Mouse (Mus musculus) c-Kit-positive CD71-positive TER-119-positive erythroid progenitor cells, embryonic 14.5 days (primary cell): ENCODE data around the gene Ascc1.
"Not testable (repeated sequence)": the region's sequence is repeated elsewhere in the genome, so short reads cannot be mapped to it uniquely, and the experiment has no call there.

Source experiments
- DNase-seq: peaks from one replicate; pipeline ENCODE4 v3.0.0-alpha.2; 2013; ENCODE audit warnings: low spot score

Ascc1 gene

DNA sequence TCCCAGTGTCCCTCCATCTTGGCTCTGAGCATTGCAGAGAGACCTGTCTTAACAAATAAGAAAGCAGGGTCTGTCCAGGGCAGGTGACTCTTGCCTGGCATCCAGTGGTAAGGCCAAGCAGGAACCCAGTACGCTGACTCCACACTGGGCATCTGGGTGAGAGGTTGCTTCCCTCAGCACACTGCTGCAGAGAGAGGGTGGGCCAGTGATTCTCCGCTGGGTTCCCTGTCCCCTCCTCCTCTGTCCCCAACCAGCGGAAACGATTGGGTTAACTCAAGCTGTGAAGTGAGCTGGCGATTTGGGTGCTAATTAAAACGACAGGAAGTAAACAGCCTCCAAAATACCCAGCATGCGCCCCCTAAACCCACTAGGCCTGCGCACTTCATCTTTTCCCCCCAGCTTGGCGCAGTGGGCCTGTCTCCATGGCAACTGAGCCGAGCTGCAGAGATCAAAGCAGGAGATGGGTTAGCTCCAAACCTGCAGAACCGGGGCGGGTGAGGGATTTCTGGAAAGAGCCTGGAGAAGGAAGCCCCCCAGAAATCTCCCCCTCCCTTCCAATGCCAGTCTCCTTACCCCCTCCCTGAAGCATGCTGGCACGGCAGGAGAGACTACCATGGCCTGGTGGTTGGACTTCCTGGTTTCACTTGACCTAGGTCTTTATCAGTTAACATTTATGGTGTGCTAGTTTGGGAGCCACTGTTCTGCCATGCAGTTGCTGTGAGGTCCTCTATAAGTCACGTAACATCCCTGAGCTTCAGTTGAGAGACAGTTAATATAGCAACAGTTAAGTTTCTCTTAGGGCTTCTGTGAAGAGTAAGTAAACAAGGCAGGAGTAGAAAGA lies 113.0 kb downstream of the Ascc1 start:
- no peak for DNase-seq

DNA sequence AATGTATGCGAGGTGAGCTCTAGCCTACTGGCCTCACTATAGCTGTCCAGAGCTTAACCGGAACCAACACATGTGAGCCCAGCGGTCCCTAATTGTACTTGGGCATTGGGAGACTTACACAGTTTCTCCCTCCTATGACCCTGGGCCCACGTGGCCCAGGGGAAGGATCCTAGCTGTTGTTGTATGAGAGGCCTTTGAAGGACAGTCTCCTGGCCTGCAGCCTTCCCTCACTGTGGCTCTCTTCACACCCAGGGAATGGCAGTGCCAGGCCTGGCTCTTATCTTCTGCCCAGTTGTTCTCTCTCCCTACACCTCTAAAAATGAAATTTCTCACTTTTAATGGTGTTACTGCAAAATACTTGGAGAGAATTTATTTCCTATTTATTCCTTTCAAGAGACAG lies 114.4 kb downstream of the Ascc1 start:
- DNase-seq, result no peak

DNA sequence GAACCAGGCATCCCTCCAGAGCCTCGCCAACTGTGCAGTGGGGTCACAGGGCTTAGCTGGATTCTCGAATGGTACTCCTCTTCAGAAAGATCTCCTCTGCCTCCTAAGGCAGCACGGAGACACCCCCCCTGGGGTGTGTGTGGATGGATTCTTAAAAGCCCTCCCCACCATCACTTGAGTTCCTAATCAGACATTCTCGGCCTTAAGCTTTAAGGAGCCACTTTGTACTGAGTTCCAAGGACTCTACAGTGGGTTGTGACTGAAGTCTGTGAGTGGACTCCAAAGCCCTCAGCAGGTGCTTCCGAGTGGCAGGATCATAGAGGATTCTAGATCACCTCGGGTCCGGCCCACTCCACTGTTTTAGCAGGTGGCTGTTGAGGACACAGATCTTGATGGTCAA lies 115.9 kb downstream of the Ascc1 start:
- DNase-seq, result no peak

DNA sequence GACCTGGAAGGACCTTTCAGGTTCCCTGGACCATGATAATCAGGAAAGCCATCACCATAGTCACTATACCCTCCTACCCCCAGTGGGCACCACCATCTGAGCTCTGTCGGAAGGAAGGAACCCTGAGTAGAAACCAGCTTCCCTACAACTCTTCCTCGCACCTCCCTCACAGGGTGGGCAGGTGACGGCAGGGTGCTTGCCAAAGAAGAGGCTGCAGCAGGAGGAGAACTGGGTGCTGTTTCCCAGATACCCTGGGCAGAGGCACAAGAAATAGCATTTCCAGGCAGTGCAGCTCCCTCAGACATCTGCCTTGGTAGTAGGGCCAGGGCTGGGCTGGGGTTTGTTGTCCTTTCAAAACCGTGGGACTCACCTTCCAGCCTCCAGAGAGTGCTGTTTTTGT lies 118.0 kb downstream of the Ascc1 start:
- DNase-seq, result no peak

DNA sequence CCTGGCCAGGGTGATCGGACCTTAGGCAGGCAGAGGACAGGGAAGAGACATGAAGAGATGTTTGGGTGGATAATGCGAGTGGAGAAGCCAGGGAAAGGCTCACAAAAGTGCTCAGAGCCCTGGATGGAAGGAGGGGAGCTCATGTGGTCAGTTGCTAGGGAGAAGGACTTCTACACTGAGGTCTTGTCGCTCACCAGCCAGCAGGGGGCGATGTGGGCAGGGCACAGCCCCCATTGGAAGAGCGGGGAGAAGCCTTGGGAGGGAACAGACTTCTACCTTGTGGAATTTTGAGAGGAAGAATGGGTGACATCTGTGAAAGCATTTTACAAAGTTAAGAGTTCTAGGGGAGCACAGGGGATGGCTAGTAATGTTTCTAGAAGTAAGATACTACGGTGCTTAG lies 121.5 kb downstream of the Ascc1 start:
- peak; percentile 23 for DNase-seq

DNA sequence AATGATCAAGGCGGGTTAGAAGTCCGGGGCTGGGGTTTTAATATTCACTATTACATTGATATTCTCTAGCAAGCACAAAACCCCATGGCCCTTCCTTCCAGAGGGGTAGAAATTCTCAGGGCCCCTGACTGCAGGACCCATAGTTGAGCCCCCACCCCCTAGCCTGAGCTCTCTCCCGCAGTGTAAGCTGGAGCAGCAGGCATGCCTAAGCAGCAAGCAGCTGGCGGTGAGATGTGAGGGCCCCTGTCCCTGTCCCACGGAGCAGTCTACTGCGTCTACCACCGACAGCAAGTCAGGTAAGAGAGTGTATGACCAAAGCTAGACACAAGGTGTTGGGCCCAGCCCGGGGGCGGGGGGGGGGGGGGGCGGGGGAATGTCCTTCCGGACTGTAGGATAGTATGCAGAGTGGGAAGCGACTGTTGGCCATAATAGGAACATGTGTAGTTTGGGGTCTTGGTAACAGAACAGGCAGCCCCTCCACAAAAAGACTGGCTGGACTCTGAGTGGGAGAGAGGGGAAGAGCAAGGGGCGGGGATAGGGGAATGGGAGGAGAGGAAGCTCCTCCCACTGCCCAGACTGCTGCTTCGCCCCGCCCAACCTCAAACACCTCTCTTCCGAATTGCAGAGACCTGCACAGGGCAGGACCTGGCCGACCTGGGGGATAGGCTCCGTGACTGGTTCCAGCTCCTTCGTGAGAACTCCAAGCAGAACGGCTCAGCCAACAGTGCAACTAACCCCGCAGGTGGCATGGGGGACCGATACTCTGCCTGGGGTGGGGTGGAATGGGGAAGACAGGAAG lies 123.1 kb downstream of the Ascc1 start:
- no peak for DNase-seq

DNA sequence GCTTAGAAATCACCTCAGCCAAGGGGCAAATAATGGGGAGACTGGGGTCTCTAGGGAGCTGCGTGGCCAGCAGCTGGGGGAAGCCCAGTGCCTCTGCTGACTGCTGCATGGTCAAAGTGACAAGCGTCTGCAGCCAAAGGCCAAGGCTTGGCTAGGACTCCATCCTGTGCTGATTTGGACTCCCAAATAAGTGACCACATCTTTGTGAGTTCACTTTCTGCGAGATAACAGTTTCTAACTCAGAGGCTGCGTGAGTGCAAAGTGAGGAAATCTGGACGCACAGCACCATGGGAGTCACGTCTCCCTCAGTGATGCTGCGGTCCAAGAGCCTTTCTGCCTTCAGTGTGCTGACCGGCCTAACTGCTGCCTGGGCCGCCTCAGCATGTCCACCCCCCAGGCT lies 125.7 kb downstream of the Ascc1 start:
- no peak for DNase-seq

DNA sequence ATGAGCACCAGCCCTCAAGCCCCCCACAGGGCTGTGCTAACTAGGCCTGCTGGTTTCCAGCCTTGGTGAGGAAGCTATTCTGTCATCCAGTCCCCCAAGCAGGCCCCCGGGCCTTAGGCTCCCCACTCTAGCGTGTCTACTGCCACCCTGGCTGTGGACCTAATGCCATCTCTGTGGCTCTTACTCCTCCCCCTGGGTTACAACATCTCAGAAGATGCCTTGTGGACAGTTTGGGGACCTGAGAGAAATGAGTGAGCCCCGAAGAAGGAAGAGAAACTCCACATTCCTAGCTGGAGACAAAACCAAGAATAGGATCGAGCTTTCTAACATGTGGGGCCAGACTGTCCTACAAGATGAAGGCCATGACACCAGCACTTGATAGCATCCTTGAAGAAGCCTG lies 127.9 kb downstream of the Ascc1 start:
- DNase-seq, result no peak

DNA sequence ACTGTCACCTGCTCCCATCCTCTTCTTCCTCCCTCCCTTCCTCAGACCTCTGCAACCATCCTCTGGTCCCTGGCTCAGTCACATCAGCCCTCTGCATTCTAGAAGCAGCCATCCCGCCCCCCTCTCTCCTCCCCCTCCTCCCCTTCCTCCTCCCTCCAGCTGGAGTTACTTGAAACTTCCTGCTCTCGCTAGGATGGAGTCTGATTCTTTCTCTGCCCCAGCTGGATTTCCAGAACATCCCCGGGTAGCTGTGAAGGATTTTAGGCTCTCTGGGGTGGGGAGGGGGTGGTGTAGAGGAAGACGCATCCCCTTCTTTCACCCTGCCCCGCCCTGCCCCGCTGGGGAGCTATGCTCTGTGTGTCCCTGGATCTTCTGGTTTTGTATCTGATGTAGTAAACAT lies 130.9 kb downstream of the Ascc1 start:
- no peak for DNase-seq

DNA sequence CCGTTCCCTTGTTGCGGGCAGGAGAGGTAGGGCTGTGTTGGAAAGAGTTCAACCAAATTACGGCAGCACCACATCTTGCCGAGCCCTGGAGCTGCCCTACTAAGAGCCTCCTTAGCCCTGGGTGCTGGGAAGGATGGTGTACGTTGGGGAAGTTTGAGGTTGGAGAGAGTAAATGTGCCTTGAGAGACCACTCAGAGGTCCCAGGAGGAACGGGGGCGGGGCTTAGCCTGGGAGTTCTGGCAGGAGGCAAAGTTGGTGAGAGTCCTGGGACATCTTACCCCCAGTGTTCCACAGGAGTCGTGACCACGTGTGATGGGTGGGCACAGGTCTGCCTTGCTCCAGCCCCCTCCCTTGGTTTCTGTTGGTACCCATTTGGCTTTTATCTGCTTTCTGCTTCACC lies 131.6 kb downstream of the Ascc1 start:
- DNase-seq, result no peak

DNA sequence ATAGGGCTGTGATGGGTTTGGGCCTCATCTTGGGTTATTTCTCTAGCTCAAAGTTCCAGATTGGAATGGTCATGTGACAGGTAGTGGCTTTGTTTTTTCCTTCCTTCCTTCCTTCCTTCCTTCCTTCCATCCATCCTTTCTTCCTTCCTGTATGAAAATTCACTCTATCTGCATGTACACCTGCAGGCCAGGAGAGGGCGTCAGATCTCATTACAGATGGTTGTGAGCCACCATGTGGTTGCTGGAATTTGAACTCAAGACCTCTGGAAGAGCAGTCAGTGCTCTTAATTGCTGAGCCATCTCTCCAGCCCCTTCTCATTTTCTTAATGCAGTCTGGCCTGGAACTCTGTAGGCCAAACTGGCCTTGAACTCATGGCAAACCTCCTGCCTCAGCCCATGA lies 133.4 kb downstream of the Ascc1 start:
- not testable (repeated sequence) for DNase-seq

DNA sequence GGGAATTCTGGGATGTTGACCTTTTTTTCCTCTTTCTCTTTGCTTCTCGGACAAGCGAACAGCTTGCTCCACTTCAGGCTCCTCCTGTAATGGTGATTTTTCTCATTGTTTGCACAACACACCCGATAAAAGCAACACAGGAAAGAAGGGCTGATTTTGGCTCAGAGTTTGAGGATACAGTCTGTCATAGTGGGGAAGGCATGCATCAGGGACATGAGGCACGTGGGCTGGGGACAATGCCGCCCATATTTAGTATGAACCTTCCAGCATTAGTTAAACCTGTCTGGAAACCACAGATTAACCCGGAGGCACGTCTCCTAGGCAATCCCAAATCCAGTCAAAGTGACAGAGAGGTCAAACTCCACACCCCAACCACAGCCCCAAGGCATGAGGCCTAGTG lies 134.3 kb downstream of the Ascc1 start:
- DNase-seq, result no peak

DNA sequence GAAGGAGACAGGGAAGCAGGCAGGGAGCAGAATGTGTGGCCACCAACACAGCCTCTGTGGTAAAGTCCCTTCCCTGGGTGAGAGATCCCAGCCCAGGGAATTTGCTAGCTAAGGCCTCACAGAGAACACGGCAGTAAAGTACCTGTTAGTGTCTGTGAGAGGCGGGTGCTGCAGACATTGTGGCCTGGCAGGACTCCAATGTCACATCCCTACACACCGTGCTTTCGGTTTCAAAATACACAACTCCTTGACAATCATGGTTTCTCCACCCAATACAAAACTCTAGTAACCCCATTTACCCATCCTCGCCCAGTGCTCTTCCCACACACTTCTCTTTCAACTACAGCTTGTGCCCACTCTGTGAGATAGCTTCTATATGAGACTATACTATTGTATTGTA lies 136.1 kb downstream of the Ascc1 start:
- DNase-seq, result no peak

DNA sequence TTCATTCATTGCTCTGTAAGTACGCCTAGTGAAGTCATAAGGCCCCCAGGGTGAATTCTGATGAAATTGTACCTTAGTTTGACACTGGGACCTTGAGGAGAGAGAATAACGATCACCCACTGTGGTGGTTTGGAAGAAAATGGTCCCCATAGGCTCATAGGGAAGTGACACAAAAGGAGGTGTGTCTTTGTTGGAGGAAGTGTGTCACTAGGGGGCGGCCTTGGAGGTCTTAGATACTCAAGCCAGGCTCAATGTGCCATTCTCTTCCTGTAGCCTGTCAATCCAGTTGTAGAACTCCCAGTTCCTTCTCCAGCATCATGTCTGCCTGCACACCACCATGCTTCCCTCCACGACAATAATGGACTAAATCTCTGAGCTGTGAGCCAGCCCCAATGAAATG lies 138.1 kb downstream of the Ascc1 start:
- no peak for DNase-seq

DNA sequence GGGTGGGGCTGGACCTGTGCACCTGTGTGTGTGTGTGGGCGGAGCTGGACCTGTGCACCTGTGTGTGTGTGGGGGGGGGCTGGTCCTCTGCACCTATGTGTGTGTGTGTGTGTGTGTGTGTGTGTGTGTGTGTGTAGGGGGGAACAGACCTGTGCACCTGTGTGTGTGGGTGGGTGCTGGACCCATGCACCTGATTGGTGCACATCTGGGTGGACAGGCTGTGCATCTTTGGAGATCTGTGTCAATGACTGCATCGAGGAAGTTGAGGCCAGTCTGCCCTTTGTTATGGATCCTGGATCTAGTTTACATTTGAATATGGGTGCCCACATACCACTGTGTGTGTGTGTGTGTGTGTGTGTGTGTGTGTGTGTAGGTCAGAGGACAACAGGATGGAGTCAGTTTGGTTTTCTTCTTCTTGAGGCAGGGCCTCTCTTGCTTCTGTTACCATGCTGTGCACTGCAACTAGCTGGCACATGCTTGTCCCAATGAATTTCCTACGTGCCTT lies 139.1 kb downstream of the Ascc1 start:
- no peak for DNase-seq

DNA sequence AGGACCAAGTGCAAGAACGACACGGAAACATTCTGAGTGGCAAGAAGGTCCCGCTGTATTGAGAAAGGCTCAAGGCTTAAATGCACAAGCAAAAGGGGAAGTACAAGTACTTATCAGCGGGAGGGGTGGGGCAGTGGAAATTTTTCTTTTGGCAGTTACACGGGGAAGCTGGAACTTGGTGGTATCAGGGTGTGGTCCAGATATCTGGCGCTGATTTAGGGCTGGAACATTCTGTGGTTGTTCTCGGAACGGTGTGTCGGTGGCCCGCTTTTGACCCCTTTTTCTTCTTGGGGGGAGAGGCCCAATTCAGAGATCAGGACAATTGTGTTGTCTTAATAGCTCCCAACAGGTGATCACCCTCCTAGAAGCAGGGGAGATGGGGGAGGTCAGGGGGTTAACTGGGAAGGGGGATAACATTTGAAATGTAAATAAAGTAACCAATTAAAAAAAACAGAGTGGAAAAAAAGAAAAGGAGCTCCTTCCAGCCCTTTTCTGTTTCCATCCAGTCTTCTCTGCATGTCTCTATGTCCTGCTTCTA lies 145.0 kb downstream of the Ascc1 start:
- not testable (repeated sequence) for DNase-seq

DNA sequence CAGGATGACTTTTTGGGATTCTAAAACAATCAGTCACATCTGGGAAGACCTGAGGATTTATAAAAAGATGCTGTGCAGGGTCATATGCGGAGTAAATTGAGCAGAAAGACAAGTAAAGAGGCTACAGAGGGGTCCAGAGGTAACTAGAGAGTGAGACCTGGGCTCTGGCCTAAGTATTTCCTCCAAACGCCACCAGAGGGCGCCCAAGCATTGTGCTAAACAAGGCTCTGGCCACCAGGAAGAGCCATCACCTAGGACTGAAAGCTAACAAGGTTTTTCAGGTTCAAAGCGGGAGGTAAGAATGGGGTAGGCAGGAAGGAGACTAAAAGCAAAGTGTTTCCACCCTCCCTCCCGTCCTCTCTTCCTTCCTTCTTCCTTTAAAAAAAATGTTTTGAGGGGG lies 145.5 kb downstream of the Ascc1 start:
- peak; percentile 72 for DNase-seq
